Mouse (Mus musculus) brain, embryonic 18.5 days (tissue): ENCODE measurements at regions not wholly inside any gene's neighbourhood (a gene's known extent, or its start where the extent isn't known, plus 50 kb on each side); places are given as distances from the start of the nearest gene placed in this dataset.
"Not testable (repeated sequence)": the region's sequence is repeated elsewhere in the genome, so short reads cannot be mapped to it uniquely, and the experiment has no call there.

Source experiments
- DNase-seq: peaks from one replicate; pipeline ENCODE4 v3.0.0-alpha.2; 2012; ENCODE audit warnings: low read depth, low spot score

DNA sequence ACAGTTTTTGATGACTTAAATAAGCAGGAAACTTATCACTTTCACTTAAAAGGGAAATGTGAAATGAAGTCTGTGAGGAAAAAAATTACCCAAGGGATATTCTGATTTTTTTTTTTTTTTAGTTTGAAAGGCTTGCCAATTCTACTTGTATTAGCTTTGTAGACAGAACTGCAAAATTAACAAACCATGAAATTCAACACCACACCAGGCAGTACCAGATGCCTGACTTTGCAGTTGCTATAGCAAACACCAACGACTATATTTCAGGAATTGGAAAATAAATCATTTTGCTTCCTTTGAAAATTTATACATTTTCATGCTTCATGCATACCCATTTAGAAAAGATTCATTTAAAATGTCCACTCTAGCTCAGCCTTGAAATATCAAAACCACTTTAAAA lies 1206.6 kb downstream of the Grik2 start:
- DNase-seq: peak; percentile 50

GRCm38 (mm10) chr10:48581081-48581480 lies 1207.5 kb downstream of the Grik2 start:
- no peak for DNase-seq

DNA sequence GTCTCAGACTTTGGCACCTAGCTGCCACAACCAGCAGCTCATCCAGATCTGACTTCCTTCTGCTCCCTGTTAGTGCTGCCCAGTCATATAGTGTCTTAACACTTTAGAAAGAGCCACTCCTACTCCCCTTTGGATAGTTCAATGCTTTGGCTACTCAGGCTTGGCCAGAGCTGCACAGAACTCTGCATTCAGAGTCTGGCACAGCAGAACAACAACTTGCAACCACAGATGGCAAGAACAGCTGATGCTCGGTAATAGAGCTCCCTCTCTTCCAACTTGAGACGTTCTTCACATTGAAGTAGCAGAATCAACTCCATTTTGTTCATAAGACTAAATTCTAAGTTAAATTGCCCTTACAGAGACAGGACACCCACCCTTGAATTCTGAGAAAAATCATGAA lies 1216.0 kb downstream of the Grik2 start:
- DNase-seq: peak; percentile 14

GRCm38 (mm10) chr10:48549791-48550190 lies 1238.8 kb downstream of the Grik2 start:
- not testable (repeated sequence) for DNase-seq

- DNase-seq: no peak
Measured at GRCm38 (mm10) chr10:48522258-48522657, 1266.3 kb downstream of the Grik2 start.

- peak; percentile 32 for DNase-seq
Measured at GRCm38 (mm10) chr10:48472927-48473326, 1315.6 kb downstream of the Grik2 start.

DNA sequence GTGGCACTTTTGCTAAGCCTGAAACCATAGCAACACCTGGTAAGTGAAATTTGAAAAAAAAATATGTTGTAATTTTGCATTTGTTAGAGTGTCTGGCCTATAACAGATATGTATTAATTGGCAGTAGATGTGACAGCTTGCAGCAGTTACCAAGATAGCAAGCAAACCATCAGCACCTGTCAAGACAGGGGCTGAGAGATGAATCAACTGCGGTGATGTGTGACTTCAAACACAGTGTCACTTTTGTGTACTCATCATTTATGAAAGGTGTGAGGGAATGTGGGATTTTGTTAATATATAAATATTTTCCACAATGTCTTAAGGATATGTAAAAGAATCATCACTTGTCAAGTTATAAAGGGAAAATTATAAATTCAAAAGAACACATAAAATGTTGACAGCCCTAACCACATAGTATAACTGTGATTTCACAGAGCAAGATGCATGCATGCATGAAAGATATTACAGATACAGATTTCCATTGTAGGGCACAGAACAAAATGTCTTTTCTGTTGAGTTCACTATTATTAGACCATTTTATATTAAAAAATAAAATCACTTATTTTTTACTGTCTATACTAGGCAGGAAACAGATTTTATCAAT lies 1344.7 kb downstream of the Grik2 start:
- DNase-seq: no peak

DNA sequence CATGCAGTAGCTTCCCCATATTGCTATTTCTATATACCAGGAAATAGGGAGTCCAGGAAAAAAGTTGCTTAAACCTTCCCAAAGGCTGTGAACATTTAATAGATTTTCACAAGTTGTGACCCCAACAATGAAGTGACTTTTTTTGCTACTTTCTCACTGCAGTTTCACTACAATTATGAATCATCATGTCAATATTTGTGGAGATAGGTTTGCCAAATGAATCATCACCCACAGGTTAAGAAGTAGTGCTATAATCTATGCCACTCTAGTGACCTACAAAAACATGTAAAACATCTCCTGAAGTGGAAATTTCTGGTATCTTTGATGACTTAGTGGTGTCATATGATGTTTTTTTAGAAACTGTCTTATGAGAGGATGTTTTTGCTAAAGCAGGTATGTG lies 1355.3 kb downstream of the Grik2 start:
- no peak for DNase-seq

DNA sequence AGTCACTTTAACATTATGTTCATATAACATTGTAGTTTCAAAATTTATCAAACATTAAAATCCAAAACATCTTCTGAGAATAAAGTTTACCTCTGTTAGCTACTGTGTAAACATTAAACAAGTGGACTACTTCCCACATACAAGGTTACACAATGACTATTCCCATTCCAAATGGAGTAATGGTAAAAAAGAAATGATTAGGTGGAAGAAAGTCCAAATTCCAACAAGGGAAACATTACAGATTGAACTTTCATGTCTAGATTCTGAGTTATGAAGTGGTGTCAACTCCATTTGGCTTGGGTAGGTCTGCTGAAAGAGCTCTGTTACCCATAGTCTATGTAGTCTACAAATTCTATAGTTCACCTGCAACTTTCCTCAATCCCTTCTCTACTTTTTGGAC lies 1363.1 kb downstream of the Grik2 start:
- no peak for DNase-seq

DNA sequence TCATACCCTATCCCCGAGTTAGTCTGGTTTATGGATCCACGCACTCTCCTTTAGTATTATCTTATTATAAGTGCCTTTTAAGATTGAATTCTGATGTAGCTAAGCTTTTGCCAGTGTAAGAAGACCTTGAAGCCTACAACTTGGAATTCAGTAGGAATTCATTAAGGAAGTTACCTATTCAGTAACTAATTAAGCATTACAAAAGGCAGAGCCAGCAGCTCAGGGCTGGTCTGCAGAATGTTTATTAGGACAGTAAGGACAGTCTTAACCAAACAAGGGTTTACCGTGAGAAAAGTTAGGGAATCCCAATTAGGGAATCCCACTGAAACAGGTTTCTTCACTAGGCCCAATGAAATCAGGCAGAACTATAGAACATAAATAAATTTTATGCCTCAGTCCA lies 1383.5 kb downstream of the Grik2 start:
- no peak for DNase-seq
